Mouse (Mus musculus): ENCODE results near the gene Lgals2.

DNA sequence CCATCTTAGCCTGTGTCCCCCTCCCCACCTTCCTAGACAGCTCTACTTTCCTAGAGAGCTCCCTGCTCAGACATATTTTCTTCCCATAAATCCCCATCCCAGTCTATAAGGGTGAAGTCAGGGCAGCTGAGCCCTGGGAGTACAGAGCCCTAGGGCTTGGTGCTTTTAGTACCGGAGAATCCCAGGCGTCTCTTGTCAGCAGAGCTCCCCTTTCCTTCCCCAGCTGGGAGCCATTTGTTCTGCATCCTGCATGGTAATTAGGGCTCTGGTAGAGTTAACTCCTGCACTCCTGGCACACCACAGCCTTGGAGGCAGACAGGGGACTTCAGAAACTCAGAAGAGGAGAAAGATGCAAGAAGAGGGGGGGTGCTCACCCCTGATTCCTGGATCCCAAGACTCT lies 15.6 kb downstream of the Lgals2 start:
- TF ChIP-seq CTCF (IDR thresholded peaks at IDR 0.05; ENCODE audit: extremely low read depth, insufficient read depth, insufficient read length, insufficient replicate concordance) (no peak), POLR2A (IDR thresholded peaks at IDR 0.05; ENCODE audit: low read depth, low read length) (no peak)
